31 mouse cellular contexts compared by ENCODE assay signal in genomic region chr10:20420296-20420695, GRCm38 (mm10).
DNase-seq lines count a peak whose midpoint lies in the region; ATAC-seq and TF ChIP-seq lines count a peak whose summit lies in the region.
"Had no signal": no experiment of that assay in that cellular context is flagged by ENCODE, and none has a peak within 500 bp of the region (broad histone marks: within the 10 kb centered on the region; RNA-seq: fewer than 3 reads in every experiment).

No protein-coding gene starts in this region.

- no peaks in the 10 kb centered on the region for H3K9me3 ChIP-seq in megakaryocyte, embryonic 14.5 days
- no peaks in the 10 kb centered on the region for H3K9me3 ChIP-seq in kidney, postnatal 0 days (replicated peaks; ENCODE audit: low read length)
- H3K9me3 ChIP-seq: hindbrain, embryonic 12.5 days; liver, embryonic 12.5 days; midbrain, embryonic 10.5 days; neural tube, embryonic 12.5 days had no signal

- ATAC-seq in megakaryocyte, adult 5-6 weeks (ENCODE audit: poor library complexity, severe bottlenecking), result no peak
- no peak for ATAC-seq in kidney, postnatal 0 days (replicated peaks; ENCODE audit: low FRiP score, low read depth)
- ATAC-seq in activated CD4-positive, CD25-positive, alpha-beta regulatory T cell, adult 4 months, result no peak
- ATAC-seq: hindbrain, postnatal 0 days; intestine, embryonic 16.5 days; liver, embryonic 12.5 days; lung, postnatal 0 days; midbrain, embryonic 16.5 days; Patski had no signal

- no peak for TF ChIP-seq CTCF in kidney, postnatal 0 days (IDR thresholded peaks at IDR 0.05; ENCODE audit: low read depth)

- WGBS in kidney, postnatal 0 days, result 44% methylated on average over 7 of the region's 7 CpGs

- H3K27ac ChIP-seq in kidney, postnatal 0 days, result no peak overlapping the region
- H3K27ac ChIP-seq: hindbrain, embryonic 12.5 days; hindbrain, postnatal 0 days; liver, embryonic 12.5 days; macrophage; midbrain, embryonic 10.5 days; neural tube, embryonic 12.5 days; stomach, postnatal 0 days had no signal

- H3K4me1 ChIP-seq in megakaryocyte, embryonic 14.5 days, result peaks cover 15% of the 10 kb centered on the region
- 0 out of 2 replicates have a peak, but pooled peaks cover 6% of the 10 kb centered on the region for H3K4me1 ChIP-seq in kidney, postnatal 0 days (replicated peaks; ENCODE audit: insufficient read depth, low read length)
- H3K4me1 ChIP-seq: hindbrain, embryonic 12.5 days; liver, embryonic 12.5 days; midbrain, embryonic 10.5 days; neural tube, embryonic 12.5 days had no signal

- H3K9ac ChIP-seq in kidney, postnatal 0 days (ENCODE audit: low read depth, low read length), result no peak overlapping the region
- H3K9ac ChIP-seq: hindbrain, embryonic 12.5 days; liver, embryonic 12.5 days; neural tube, embryonic 12.5 days had no signal

- H3K4me3 ChIP-seq in megakaryocyte, embryonic 14.5 days (replicated peaks), result peak overlapping the region; percentile 51
- no peak overlapping the region for H3K4me3 ChIP-seq in kidney, postnatal 0 days (replicated peaks; ENCODE audit: low read depth, low read length)
- H3K4me3 ChIP-seq: erythroblast, embryonic 14.5 days; hindbrain, embryonic 12.5 days; liver, embryonic 12.5 days; midbrain, embryonic 10.5 days; myocyte; neural tube, embryonic 12.5 days had no signal

- H3K27me3 ChIP-seq in megakaryocyte, embryonic 14.5 days (replicated peaks), result no peaks in the 10 kb centered on the region
- H3K27me3 ChIP-seq in kidney, postnatal 0 days (ENCODE audit: insufficient read depth, low read length), result no peaks in the 10 kb centered on the region
- H3K27me3 ChIP-seq: CH12.LX; hindbrain, embryonic 12.5 days; liver, embryonic 12.5 days; neural tube, embryonic 12.5 days had no signal

- no peak overlapping the region for H3K4me2 ChIP-seq in kidney, postnatal 0 days (ENCODE audit: low read length)
- H3K4me2 ChIP-seq: hindbrain, embryonic 12.5 days; liver, embryonic 12.5 days; neural tube, embryonic 12.5 days had no signal

- peak; percentile 64 for DNase-seq in heart, adult 11 months
- no peak for DNase-seq in heart, postnatal 36 days
- peak; percentile 22 for DNase-seq in kidney, postnatal 0 days (ENCODE audit: low spot score)
- DNase-seq in spleen, adult 18-20 months, result no peak
- DNase-seq in embryo, embryonic 10 days (ENCODE audit: low spot score), result no peak
- DNase-seq: adrenal gland, postnatal 36 days; cerebellum, adult 18-20 months; cerebellum, postnatal 10 days; gastrocnemius, postnatal 10 days; heart, postnatal 14 days; lung, adult 18-20 months; right cerebral cortex, adult 18-20 months; thymus, adult 2 months; thymus, postnatal 36 days had no signal

- intact Hi-C loops in heart, postnatal 36 days (cut with DNase I), result no loop called here

- peaks cover 7% of the 10 kb centered on the region for H3K36me3 ChIP-seq in megakaryocyte, embryonic 14.5 days (replicated peaks; ENCODE audit: low read length)
- no peaks in the 10 kb centered on the region for H3K36me3 ChIP-seq in kidney, postnatal 0 days (ENCODE audit: insufficient read depth, low read length)
- H3K36me3 ChIP-seq: hindbrain, embryonic 12.5 days; liver, embryonic 12.5 days; midbrain, embryonic 10.5 days; neural tube, embryonic 12.5 days had no signal

Comparison
In these comparisons a context has a peak if more than half of its experiments do, and no peak if none do; other contexts are left out.
1. DNase-seq: peak in heart, adult 11 months (single experiment) and kidney, postnatal 0 days (single experiment); none in heart, postnatal 36 days (0 of 2), spleen, adult 18-20 months (0 of 2) and embryo, embryonic 10 days (single experiment).